Mouse (Mus musculus) colon, adult 2 months (tissue): ENCODE results near the gene Sdad1. TPM values are rescaled to one million over a fixed set of nuclear protein-coding genes. Genes with fewer than 3 reads are reported as not detected.

ENCODE experiments used
- polyA plus RNA-seq: library from polyadenylated mRNA; depleted of rRNA; stranded (reverse); fragments of >200 nt; gene quantifications from 2 replicates; pipeline ENCODE4 v1.2.3, GENCODE M21; 2012; rRNA removed

Sdad1 gene
- polyA plus RNA-seq = 4.8 and 8.7 TPM in 2 replicates

DNA sequence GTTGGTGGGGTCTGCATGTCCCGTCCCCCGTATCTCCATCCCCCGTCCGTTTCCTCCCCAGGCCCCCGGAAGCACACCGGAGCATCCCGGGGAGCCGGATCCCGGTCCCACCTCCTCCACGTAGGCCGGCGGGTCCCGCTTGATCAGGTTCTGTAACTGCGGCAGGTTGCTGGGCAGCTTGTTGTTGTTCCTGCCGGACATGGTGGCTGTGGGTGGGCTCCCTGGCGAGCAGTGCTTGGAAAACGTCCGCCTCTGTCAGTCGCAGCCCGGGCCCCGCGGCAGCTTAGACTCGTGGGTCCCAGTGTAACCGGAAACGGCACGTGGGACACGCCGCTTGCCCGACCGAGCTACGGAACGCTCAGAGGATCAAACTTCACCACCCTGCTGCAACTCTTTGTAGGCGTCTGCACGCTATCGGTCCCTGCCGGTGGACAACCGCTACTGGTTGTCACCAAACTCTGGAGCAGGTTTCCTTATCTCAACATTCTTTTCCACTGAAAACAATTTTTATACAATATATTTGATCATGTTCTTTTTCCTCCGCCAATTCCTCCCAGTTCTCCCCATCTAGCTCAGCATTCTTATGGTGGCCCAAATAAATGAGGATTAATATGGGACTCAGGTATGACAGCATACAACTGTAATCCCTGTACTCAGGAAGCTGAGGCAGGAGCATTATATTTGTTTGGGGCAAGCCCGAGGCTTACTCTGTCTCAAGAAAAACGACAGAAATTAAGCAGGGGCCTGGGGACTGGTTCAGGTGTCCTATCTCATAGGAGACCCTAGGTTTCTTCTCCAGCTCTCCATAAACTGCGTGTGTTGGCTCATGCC is at the start of gene Sdad1:
TSS of gene Sdad1 (minus strand) at position 799 of the 831 bp plus-strand sequence.

DNA sequence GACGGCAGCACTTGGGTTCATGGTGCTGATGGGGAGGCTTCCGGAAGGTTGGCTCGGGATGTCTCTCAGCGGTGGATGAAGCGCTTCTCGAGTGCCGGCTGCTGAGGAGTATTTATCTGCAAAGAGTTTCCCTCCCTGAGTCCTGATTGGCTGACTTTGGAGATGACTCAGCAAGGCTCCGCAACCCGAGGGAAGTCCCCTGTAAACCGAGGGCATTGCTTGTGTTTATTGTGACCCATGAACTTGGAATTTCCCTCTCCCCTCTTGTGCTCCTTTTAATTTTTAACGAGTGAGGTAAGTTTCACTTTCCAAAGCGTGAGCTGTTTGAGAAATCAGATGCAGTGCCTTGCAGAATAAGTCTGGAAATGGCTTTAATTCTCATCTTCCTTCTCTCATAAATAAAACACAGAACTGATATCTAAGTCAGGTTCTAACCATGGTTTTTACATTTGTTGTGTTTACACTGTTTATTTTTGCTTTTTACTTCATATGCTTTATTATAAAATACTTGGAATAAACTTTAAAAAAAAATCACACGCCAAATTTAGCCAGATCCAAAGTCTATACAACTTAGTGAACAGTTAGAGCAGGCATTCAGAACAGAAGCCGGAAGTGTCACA is 38.6 kb upstream of the Sdad1 start, which contains the start of gene Cxcl10:
TSS of gene Cxcl10 (minus strand) at position 96 of the 620 bp plus-strand sequence.

DNA sequence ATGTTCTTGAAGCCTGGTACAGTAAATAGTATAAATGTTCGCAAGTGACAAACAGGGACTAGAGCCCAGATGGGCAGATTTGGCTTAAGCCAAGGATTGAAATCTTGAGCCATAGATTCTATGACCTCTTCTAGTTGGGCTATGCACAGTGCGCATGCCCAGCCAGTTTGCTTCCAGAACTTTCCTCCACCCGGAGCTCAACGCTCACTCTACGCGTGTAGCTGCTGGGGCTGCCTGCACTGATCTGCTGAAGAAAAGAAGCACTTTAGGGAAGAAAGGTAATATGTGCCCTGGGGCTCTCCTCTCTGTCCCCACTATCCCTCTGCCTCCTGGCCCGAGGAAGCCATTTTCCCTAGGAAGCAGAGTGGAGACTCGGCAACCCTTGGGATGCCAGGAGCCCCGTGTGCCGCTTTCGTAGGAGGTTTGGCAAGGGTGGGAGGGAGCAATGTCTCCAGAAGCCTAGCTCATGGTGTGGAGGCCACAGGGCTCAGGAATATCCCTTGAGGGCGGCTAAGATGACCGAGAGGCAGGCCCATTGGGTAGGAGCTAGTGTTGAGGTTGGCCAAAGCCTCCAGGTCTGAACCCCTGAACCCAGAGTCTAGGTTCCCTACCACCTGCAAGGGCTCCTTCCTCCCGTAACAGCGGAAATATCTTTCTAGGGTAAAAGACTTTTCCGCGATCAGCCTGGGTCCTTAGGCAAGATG is 21.5 kb upstream of the Sdad1 start, which contains the start of gene Art3:
TSS of gene Art3 (plus strand) at position 193 of the 704 bp plus-strand sequence.

DNA sequence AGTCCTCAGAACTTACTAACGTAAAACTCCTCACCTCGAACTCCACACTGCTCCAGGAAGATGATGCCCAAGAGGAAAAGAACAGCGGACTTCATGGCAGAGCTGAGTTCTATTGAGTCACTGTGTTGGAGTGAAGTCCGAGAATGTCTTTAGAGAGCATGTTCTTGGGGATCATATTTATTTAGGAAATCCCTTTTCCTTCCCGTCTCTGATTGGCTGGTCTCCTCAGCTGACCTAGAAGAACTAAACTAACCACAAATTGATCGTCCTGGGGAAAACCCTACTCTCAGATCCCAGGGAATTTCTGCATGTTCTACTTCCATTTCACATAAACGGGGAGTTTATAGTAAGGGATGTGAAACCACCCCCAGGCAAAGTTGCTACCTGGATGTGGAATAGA is 17.6 kb upstream of the Sdad1 start, which contains the start of gene Cxcl9:
TSS of gene Cxcl9 (minus strand) at position 151 of the 400 bp plus-strand sequence.

DNA sequence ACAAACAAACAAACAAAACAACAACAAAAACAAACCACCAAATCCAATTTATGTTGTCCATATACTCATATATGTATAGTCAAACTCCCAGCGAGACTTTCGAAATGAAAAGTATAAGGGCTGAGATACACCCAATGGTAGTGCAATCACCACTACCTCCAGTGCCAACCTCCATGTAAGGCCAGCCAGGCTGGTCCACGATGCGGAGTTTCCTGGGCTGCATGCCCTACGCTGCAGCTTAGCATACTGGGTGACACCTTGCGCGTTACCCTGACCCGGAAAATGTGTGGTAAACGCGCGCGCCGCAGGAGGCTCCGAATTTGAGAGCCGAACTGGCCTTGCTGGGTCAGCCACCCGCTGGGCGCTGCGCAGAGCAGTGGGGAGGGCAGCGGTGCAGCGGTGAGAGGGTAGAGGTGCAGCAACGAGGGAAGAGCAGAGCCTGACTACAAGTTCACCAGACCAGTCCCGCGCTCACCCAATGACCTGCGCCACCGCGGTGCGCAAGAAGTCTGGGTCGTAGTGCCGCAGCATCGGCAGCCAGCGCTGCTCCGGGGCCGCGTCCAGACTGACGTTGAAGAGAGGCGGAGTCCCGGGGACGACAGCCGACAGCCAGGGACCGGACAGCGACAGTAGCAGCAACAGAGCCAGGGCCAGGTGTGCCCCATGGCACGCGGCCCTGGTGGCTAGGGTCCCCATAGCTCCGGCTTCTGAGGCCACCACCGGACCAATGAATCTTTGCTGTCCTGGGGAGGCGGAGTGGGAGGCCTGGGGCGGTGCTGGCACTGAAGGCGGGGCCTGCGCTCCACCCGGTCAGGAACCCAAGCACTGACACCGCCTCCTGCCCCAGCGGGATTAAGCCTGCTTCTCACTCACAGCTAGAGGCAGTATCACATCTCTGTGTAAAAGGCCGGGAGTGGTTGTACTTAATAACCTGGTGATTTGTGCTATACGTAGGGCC is 32.6 kb downstream of the Sdad1 start, which contains the start of gene Naaa:
TSS of gene Naaa (minus strand) at position 734 of the 958 bp plus-strand sequence.

DNA sequence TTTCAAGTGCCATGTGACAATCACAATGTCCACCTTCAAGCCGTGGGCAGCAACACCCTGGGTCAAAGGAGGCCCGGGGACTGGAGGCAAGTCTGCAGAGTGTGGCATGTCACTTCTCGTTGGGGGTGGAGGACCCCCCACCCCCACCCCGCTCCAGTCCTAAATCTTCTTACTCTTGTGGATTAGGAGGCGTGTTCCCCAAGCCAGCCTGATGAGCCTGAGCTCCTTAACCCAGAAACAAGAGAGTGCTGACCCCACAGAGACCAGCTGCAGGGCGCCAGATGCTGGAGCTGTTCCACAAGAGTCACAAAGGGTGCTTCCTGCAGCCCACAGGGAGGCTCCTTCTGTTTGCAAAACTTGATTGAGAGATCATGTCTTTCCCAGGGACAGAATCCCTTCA is 54.1 kb downstream of the Sdad1 start, which contains the start of gene Ppef2:
TSS of gene Ppef2 (minus strand) at position 61 of the 400 bp plus-strand sequence.

Other genes with a start within 250 kb of the Sdad1 start
- gene G3bp2, start 226.8 kb downstream of the Sdad1 start, polyA plus RNA-seq = 10.0 and 11.0 TPM in 2 replicates
- gene Uso1, start 172.5 kb downstream of the Sdad1 start, polyA plus RNA-seq = 24.8 and 32.0 TPM in 2 replicates
- gene U90926, start 95.1 kb downstream of the Sdad1 start, polyA plus RNA-seq = not detected in 2 replicates
- gene Ppef2, start 54.2 kb downstream of the Sdad1 start, polyA plus RNA-seq = 0.34 and 0.84 TPM in 2 replicates
- 43.0 and 46.2 TPM in 2 replicates for gene Naaa, start 32.3 kb downstream of the Sdad1 start, polyA plus RNA-seq
- gene Cxcl9, start 17.6 kb upstream of the Sdad1 start, polyA plus RNA-seq = 0.69 and 2.0 TPM in 2 replicates
- 5.3 and 7.4 TPM in 2 replicates for gene Art3, start 21.3 kb upstream of the Sdad1 start, polyA plus RNA-seq
- 1.8 and 2.7 TPM in 2 replicates for gene Cxcl10, start 38.4 kb upstream of the Sdad1 start, polyA plus RNA-seq
- 7.5 and 8.1 TPM in 2 replicates for gene Nup54, start 124.7 kb upstream of the Sdad1 start, polyA plus RNA-seq
- gene Scarb2, start 196.4 kb upstream of the Sdad1 start, polyA plus RNA-seq = 22.5 and 23.1 TPM in 2 replicates
- gene Fam47e, start 244.6 kb upstream of the Sdad1 start, polyA plus RNA-seq = not detected in 2 replicates